Mouse (Mus musculus): Measurements from ENCODE around the gene Ube2d3. TPM values are rescaled to one million over a fixed set of nuclear protein-coding genes. Genes with fewer than 3 reads are reported as not detected.

Ube2d3 gene
- polyA plus RNA-seq, 1 experiment, result 312 TPM

DNA sequence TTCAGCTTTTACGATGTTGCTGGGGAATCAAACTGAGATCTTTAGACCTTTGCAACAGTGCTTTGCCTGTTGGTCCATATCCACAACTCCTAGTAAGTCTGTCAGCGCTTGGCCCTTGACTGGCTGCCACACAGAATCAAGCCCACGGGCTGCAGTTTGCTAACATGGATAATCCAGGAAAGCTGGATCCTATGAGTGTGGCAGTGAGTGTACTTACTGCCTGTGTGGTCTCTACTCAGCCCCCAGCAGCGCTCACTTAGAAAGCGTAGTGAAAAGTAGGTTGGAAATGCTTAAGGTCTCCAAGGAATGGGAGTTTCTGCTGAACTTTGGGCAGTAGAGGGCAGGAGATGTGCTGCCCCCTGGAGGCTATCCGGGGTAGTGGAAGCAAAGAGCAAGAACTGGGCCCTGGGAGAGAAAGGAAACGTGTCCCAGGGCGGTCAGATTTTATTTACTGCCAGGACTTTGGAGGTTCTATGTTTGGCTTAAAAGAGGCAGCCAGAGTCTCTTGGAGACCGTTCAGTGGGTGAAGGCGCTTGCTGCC, 67.5 kb downstream of the Ube2d3 start:
- TF ChIP-seq CTCF (IDR thresholded peaks at IDR 0.05; ENCODE audit: insufficient read depth, low read length), result peak; percentile 93
- TF ChIP-seq POLR2A (IDR thresholded peaks at IDR 0.05; ENCODE audit: borderline replicate concordance, extremely low read depth, low read depth, low read length), result no peak
- no peaks in the 10 kb centered on the region for H3K4me1 ChIP-seq (ENCODE audit: control insufficient read depth, insufficient read depth, low read length)
- 49% methylated on average over 10 of the region's 10 CpGs for WGBS
- no peak overlapping the region for H3K4me3 ChIP-seq (replicated peaks; ENCODE audit: extremely low read depth, low read depth, low read length)
- peak; percentile 78 for DNase-seq

DNA sequence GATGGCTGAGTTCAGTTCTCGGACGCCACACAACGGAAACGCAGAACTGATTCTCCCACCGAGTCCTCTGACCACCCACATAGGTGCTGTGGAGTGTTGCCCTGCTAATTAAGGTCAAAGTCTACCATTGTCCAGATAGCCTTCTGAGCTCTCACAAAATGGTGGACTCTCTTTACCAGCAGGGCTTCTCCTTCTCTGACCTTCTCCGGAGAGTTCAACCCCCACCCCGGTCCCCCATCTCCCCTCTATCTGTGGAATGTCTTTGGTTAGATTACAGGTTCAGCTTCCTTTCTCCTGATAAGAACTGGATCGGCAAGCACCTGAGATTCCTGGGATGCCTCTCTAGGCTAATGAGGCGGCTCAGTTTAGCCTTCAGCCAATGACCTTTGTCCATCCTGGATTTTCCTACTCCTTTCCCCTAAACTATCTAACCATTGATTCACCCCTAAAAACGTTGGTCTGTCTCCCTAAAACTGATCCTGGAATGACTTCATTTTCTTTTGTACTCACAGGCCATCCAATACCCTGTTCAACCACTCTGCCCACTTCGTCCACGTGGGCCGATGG, 68.0 kb downstream of the Ube2d3 start:
- 73% methylated on average over 13 of the region's 13 CpGs for WGBS

DNA sequence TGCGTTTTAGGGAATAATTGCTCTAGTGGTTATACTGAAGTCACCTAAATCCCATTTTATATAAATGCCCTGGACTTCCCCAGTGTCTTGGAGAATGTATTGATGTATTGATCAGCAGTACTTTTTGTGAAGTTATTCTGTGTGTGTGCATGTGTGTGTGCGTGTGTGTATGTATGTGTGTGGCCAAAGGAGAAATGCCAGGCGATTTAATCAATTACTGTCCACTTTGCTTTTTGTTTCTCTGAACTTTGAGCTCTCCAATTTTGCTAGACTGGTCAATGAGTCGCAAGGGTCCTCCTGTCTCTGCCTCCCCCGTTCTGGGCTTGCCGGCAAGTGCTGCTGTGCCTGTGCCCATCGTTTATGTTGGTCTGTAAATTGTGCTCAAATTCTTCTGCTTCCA, 69.6 kb downstream of the Ube2d3 start:
- WGBS, result 89% methylated on average over 7 of the region's 7 CpGs
- TF ChIP-seq CTCF (IDR thresholded peaks at IDR 0.05; ENCODE audit: insufficient read depth, low read length) (no peak), POLR2A (IDR thresholded peaks at IDR 0.05; ENCODE audit: borderline replicate concordance, extremely low read depth, low read depth, low read length) (no peak)
- no peak for DNase-seq
- Histone ChIP-seq H3K4me1 (ENCODE audit: control insufficient read depth, insufficient read depth, low read length) (no peaks in the 10 kb centered on the region), H3K4me3 (replicated peaks; ENCODE audit: extremely low read depth, low read depth, low read length) (no peak overlapping the region)

More for the DNA sequence above, 68.0 kb downstream of the Ube2d3 start:
- TF ChIP-seq POLR2A (IDR thresholded peaks at IDR 0.05; ENCODE audit: borderline replicate concordance, extremely low read depth, low read depth, low read length), result no peak
- TF ChIP-seq CTCF (IDR thresholded peaks at IDR 0.05; ENCODE audit: insufficient read depth, low read length), result no peak
- Histone ChIP-seq H3K4me3 (replicated peaks; ENCODE audit: extremely low read depth, low read depth, low read length) (no peak overlapping the region), H3K4me1 (ENCODE audit: control insufficient read depth, insufficient read depth, low read length) (no peaks in the 10 kb centered on the region)
- no peak for DNase-seq

DNA sequence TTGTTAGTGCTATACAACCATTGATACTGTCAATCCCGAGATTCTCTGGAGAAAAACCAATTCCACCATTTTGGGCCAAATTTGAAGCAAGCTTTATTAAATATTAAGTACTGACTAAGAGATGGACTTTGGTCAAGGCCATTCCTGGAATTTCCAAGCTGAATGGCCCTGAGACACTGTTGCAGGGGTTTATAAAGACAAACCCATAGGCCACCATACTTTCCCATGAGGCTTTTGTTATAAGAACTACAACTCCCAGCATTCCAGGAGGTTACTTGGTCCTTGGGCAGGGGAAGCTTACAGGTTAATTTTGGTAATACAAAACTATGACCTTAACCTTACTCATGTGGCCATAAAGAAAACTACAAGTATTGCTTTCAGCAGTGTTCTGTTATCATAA, 70.2 kb downstream of the Ube2d3 start:
- no peak for DNase-seq
- TF ChIP-seq POLR2A (IDR thresholded peaks at IDR 0.05; ENCODE audit: borderline replicate concordance, extremely low read depth, low read depth, low read length) (no peak), CTCF (IDR thresholded peaks at IDR 0.05; ENCODE audit: insufficient read depth, low read length) (no peak)
- WGBS, result 88% methylated on average over 1 of the region's 1 CpGs
- no peak overlapping the region for H3K4me3 ChIP-seq (replicated peaks; ENCODE audit: extremely low read depth, low read depth, low read length)
- H3K4me1 ChIP-seq (ENCODE audit: control insufficient read depth, insufficient read depth, low read length), result no peaks in the 10 kb centered on the region

DNA sequence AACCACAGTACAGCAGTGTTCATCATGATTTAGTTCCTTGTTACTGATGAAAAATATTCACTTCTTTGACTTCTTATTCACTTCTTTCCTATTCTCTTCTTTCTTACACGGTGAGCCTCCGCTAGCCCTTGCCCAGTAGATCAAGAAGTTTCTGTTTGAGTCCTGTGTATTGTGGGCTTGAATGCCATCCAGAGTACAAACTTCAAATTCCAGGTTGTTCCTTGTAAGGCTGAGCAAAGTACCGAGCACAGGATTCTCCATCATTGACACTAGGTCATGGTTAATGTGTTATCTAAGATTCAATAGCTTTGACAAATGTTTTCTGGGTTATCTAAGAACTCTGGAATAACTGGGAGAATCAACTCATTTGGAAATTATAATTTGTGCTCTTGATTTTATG, 72.4 kb downstream of the Ube2d3 start:
- no peak for TF ChIP-seq POLR2A (IDR thresholded peaks at IDR 0.05; ENCODE audit: borderline replicate concordance, extremely low read depth, low read depth, low read length)
- no peak for TF ChIP-seq CTCF (IDR thresholded peaks at IDR 0.05; ENCODE audit: insufficient read depth, low read length)
- Histone ChIP-seq H3K4me3 (replicated peaks; ENCODE audit: extremely low read depth, low read depth, low read length) (no peak overlapping the region), H3K4me1 (ENCODE audit: control insufficient read depth, insufficient read depth, low read length) (no peaks in the 10 kb centered on the region)
- 89% methylated on average over 3 of the region's 3 CpGs for WGBS
- no peak for DNase-seq

DNA sequence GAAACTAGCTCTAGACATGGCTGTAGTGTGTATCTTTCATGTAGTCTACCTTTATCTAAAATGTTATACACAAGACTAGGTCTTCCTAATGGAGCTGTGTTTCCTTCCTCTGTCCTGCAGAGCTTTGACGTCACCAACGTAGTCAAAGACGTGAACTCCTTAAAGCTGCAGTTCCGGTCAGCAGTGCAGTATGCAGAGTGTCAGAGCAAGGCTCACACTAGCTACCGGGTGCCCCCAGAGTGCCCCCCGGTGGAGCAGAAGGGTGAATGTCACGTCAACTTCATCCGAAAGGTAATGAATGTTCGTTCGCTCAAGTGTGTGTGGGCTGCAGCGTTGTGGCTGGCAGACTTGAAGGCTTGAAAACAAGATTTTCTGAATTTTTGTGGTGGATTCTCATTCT, 73.7 kb downstream of the Ube2d3 start:
- Histone ChIP-seq H3K4me3 (replicated peaks; ENCODE audit: extremely low read depth, low read depth, low read length) (no peak overlapping the region), H3K4me1 (ENCODE audit: control insufficient read depth, insufficient read depth, low read length) (no peaks in the 10 kb centered on the region)
- TF ChIP-seq CTCF (IDR thresholded peaks at IDR 0.05; ENCODE audit: insufficient read depth, low read length) (no peak), POLR2A (IDR thresholded peaks at IDR 0.05; ENCODE audit: borderline replicate concordance, extremely low read depth, low read depth, low read length) (no peak)
- DNase-seq, result no peak
- WGBS, result 48% methylated on average over 11 of the region's 11 CpGs

DNA sequence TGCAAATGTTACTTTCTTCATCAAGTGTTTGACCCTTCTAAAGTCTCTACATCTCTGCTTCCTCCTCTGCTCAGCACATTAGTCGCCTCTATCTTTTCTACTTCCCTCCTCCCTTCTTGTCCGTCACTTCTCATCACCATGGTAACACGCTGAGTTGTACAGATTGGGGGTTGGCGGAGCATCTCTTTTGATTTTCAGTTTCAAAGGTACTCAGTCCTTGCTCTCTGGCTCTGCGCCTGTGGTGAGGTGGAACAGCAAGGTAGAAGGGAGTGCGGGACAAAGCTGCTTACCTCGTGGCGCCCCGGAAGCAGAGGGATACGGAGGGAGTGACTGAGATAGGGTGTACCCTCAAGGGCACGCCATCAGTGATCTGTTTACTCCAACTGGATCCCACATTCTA, 75.3 kb downstream of the Ube2d3 start:
- no peak overlapping the region for H3K4me3 ChIP-seq (replicated peaks; ENCODE audit: extremely low read depth, low read depth, low read length)
- no peaks in the 10 kb centered on the region; the same call in 1 of the 2 replicates for H3K4me1 ChIP-seq (ENCODE audit: control insufficient read depth, insufficient read depth, low read length)
- WGBS, result 58% methylated on average over 11 of the region's 11 CpGs
- TF ChIP-seq POLR2A (IDR thresholded peaks at IDR 0.05; ENCODE audit: borderline replicate concordance, extremely low read depth, low read depth, low read length) (no peak), CTCF (IDR thresholded peaks at IDR 0.05; ENCODE audit: insufficient read depth, low read length) (no peak)
- no peak for DNase-seq

DNA sequence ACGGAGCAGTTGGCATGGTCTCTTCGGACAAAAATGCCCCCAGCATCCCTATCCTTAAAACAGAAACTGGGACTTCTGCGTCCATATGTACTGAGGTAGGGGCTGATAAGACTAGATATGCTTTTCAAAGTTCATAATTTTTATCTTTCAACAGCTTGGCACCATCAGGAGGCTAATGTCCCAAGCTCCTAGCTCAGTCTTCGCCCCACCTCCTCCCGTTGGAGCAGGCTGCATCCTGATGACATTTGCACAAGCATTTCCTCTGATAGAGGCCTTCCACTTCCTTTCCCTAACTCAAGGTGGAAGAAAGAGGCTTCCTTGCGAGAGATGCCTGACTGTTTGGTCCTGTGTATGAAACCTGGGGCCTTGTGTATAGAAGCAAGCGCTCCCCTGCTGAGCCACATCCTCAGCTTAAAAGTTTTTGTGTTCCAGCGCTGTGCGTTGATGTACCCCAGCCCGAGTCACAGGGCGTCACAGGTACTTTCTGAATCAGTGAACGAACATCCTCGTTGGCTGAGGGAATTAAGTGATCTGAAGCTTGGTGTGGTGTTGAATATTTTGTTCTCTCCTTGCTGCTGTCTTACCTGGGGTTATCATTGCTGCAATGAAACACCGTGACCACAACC, 76.0 kb downstream of the Ube2d3 start:
- Histone ChIP-seq H3K4me3 (replicated peaks; ENCODE audit: extremely low read depth, low read depth, low read length) (no peak overlapping the region), H3K4me1 (ENCODE audit: control insufficient read depth, insufficient read depth, low read length) (no peaks in the 10 kb centered on the region; the same call in 1 of the 2 replicates)
- DNase-seq, result no peak
- WGBS, result 73% methylated on average over 14 of the region's 14 CpGs
- TF ChIP-seq CTCF (IDR thresholded peaks at IDR 0.05; ENCODE audit: insufficient read depth, low read length) (no peak), POLR2A (IDR thresholded peaks at IDR 0.05; ENCODE audit: borderline replicate concordance, extremely low read depth, low read depth, low read length) (no peak)

DNA sequence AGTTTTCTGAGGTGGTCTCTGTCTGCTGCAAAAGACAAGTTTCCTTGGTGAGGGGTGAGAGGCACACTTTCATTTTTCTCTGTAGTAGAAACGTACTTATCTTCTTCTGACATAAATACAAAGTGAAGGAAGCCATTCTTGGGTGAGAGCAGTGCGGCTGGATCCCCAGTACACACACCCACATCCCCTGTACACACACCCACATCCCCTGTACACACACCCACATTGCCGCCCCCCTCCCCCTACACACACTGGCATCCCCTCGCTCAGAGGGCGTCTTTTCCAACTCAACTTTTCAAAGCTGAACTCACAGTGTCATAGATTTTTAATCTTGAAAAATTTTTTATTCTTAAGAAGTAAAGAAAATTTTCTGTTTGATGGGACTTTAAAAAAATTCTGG, 77.3 kb downstream of the Ube2d3 start:
- 63% methylated on average over 5 of the region's 5 CpGs for WGBS
- Histone ChIP-seq H3K4me3 (replicated peaks; ENCODE audit: extremely low read depth, low read depth, low read length) (no peak overlapping the region), H3K4me1 (ENCODE audit: control insufficient read depth, insufficient read depth, low read length) (no peaks in the 10 kb centered on the region; the same call in 1 of the 2 replicates)
- no peak for TF ChIP-seq CTCF (IDR thresholded peaks at IDR 0.05; ENCODE audit: insufficient read depth, low read length)
- TF ChIP-seq POLR2A (IDR thresholded peaks at IDR 0.05; ENCODE audit: borderline replicate concordance, extremely low read depth, low read depth, low read length), result no peak
- DNase-seq, result no peak

DNA sequence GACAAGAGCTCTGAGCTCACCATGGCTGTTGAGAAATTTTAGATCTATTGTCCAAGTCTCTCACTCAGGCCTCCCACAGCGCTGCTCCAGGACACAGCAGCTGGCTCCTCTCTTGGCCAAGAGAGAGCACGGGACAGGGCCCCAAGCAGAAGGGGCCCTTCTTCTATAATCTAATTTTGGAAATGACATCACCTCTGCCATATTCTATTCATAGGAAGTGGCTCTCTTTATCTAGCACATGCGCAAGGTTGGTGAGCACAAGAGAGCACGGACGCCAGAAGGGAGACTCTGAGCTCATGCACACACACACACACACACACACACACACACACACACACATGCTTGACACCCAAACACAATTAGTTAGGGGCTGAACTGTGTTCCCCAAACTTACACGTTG, 78.9 kb downstream of the Ube2d3 start:
- no peak for DNase-seq
- Histone ChIP-seq H3K4me3 (replicated peaks; ENCODE audit: extremely low read depth, low read depth, low read length) (no peak overlapping the region), H3K4me1 (ENCODE audit: control insufficient read depth, insufficient read depth, low read length) (no peaks in the 10 kb centered on the region; the same call in 1 of the 2 replicates)
- no peak for TF ChIP-seq POLR2A (IDR thresholded peaks at IDR 0.05; ENCODE audit: borderline replicate concordance, extremely low read depth, low read depth, low read length)
- no peak for TF ChIP-seq CTCF (IDR thresholded peaks at IDR 0.05; ENCODE audit: insufficient read depth, low read length)
- 13% methylated on average over 6 of the region's 6 CpGs for WGBS

Other genes starting within 250 kb of the Ube2d3 start
- gene Cenpe, start 225.6 kb upstream of the Ube2d3 start, polyA plus RNA-seq (2012; rRNA removed), result 0.07 and 0.31 TPM in 2 replicates
- 1.1 and 1.2 TPM in 2 replicates for gene Bdh2, start 156.9 kb upstream of the Ube2d3 start, polyA plus RNA-seq (2012; rRNA removed)
- gene Slc9b2, start 130.4 kb upstream of the Ube2d3 start, polyA plus RNA-seq (2012; rRNA removed), result 0.05 and 0.14 TPM in 2 replicates
- 0.21 TPM in 1 of 2 replicates, not detected in the other for gene Slc9b1, start 90.1 kb upstream of the Ube2d3 start, polyA plus RNA-seq (2012; rRNA removed)
- 14.1 and 19.3 TPM in 2 replicates for gene Cisd2, start 14.2 kb upstream of the Ube2d3 start, polyA plus RNA-seq (2012; rRNA removed)
- gene Manba, start 47.5 kb downstream of the Ube2d3 start, polyA plus RNA-seq (2012; rRNA removed), result 6.3 and 9.8 TPM in 2 replicates

Measured in lung, adult 2 months (tissue).